Mouse (Mus musculus) hindbrain, postnatal 0 days (tissue): ENCODE measurements at regions not wholly inside any gene's neighbourhood (a gene's known extent, or its start where the extent isn't known, plus 50 kb on each side); places are given as distances from the start of the nearest gene placed in this dataset.

Source experiments
- ATAC-seq: fragments of 200-750 bp; cut with Nextera tagmentation; 2 replicates; pipeline ENCODE4 v1.8.0; 2017; ENCODE audit warnings: mild to moderate bottlenecking, moderate TSS enrichment, moderate library complexity
- DNase-seq: peaks from one replicate; pipeline ENCODE4 v3.0.0-alpha.2; 2015; ENCODE audit warnings: low spot score
- H3K27ac ChIP-seq: fragments of 300-500 bp; sonication (generic); 2 replicates; pipeline ENCODE4 v1.5.1; 2014; ENCODE audit warnings: mild to moderate bottlenecking
- H3K27me3 ChIP-seq: fragments of 300-500 bp; sonication (generic); 2 replicates; pipeline ENCODE4 v1.6.1; 2014; ENCODE audit warnings: low read length, mixed read lengths; ENCODE audit not compliant: insufficient read depth
- H3K36me3 ChIP-seq: fragments of 300-500 bp; sonication (generic); 2 replicates; pipeline ENCODE4 v1.6.1; 2014; ENCODE audit warnings: low read length, mixed read lengths; ENCODE audit not compliant: insufficient read depth
- H3K4me1 ChIP-seq: fragments of 300-500 bp; sonication (generic); 2 replicates; pipeline ENCODE4 v1.6.1; 2014; ENCODE audit warnings: antibody characterized with exemption, low read length, mixed read lengths; ENCODE audit not compliant: insufficient read depth
- H3K4me2 ChIP-seq: fragments of 300-500 bp; sonication (generic); 2 replicates; pipeline ENCODE4 v1.6.1; 2014; ENCODE audit warnings: low read depth, mild to moderate bottlenecking, low read length, moderate library complexity, mixed read lengths
- H3K4me3 ChIP-seq: fragments of 300-500 bp; sonication (generic); 2 replicates; pipeline ENCODE4 v1.5.1; 2014; ENCODE audit warnings: low read length
- H3K9ac ChIP-seq: fragments of 300-500 bp; sonication (generic); replicated peaks from 2 replicates; pipeline ENCODE4 v1.6.1; 2014; ENCODE audit warnings: mild to moderate bottlenecking, low read length, moderate library complexity, mixed read lengths
- H3K9me3 ChIP-seq: fragments of 300-500 bp; sonication (generic); 2 replicates; pipeline ENCODE4 v1.6.1; 2016; ENCODE audit warnings: low read length, mixed read lengths
- CTCF ChIP-seq: IDR thresholded peaks from 2 replicates; pipeline ENCODE4 v1.5.1; 2016; ENCODE audit warnings: antibody characterized with exemption, control low read depth, low read depth
- WGBS: fragments of 180-500 bp; shearing (Covaris S2); extraction: QIAGEN DNeasy Blood & Tissue Kit; methylation state at CpG from one replicate; pipeline ENCODE4 v1.1.7; 2014; 5-methylcytosine and 5-hydroxymethylcytosine counted together

DNA sequence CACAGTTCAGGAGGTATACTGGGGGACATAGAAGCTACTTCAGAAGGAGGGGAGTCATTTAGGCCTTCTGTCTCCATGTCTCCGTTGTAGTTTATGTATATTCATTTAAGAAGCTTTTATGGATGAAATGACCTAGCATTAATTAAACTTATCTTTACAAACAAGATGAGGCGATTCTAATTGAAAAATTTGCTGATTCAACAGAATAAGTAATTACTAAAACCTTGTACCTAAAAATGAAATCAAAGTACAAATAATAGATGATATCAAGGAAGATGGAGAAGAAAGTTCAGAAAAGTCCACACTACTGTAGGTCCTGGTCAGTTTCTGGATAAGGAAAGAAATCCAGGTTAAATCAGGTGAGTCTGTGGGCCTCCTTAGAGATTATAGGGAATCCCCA, 1429.6 kb downstream of the Slc22a22 start:
- no peak for ATAC-seq
- Histone ChIP-seq H3K36me3 (no peaks in the 10 kb centered on the region), H3K4me3 (no peak overlapping the region), H3K4me2 (no peak overlapping the region), H3K9ac (no peak overlapping the region), H3K27me3 (no peaks in the 10 kb centered on the region), H3K9me3 (no peaks in the 10 kb centered on the region), H3K4me1 (no peaks in the 10 kb centered on the region), H3K27ac (no peak overlapping the region)
- TF ChIP-seq CTCF: no peak
- DNase-seq: no peak
- WGBS: 87% methylated on average over 2 of the region's 2 CpGs

- Histone ChIP-seq H3K9ac (no peak overlapping the region), H3K27me3 (no peaks in the 10 kb centered on the region), H3K4me1 (no peaks in the 10 kb centered on the region), H3K4me3 (peak overlapping the region; percentile 30), H3K9me3 (no peaks in the 10 kb centered on the region), H3K27ac (no peak overlapping the region), H3K36me3 (no peaks in the 10 kb centered on the region), H3K4me2 (peak overlapping the region; percentile 64)
- DNase-seq (peak; percentile 88), ATAC-seq (peak; percentile 93)
- whole genome bisulfite sequencing: 29% methylated on average over 16 of the region's 16 CpGs
- peak; percentile 94 for TF ChIP-seq CTCF
Observed at GRCm38 (mm10) chr15:56046679-56047532, 1430.5 kb downstream of the Slc22a22 start.

- Histone ChIP-seq H3K9me3 (no peaks in the 10 kb centered on the region), H3K4me3 (no peak overlapping the region), H3K27ac (no peak overlapping the region), H3K4me2 (no peak overlapping the region), H3K4me1 (no peaks in the 10 kb centered on the region), H3K36me3 (no peaks in the 10 kb centered on the region), H3K9ac (no peak overlapping the region), H3K27me3 (no peaks in the 10 kb centered on the region)
- ATAC-seq (no peak), DNase-seq (no peak)
- no peak for TF ChIP-seq CTCF
- 81% methylated on average over 10 of the region's 10 CpGs for WGBS
Observed at GRCm38 (mm10) chr15:56045510-56046245, 1431.7 kb downstream of the Slc22a22 start.

- no peak overlapping the region for H3K4me3 ChIP-seq
- ATAC-seq (no peak), DNase-seq (no peak)
- no peak overlapping the region for H3K27ac ChIP-seq
- TF ChIP-seq CTCF: no peak
- 79% methylated on average over 4 of the region's 4 CpGs for WGBS
- H3K4me2 ChIP-seq: no peak overlapping the region
- H3K36me3 ChIP-seq: no peaks in the 10 kb centered on the region
- no peak overlapping the region for H3K9ac ChIP-seq
- no peaks in the 10 kb centered on the region for H3K9me3 ChIP-seq
- no peaks in the 10 kb centered on the region for H3K4me1 ChIP-seq
- H3K27me3 ChIP-seq: no peaks in the 10 kb centered on the region
Observed at GRCm38 (mm10) chr15:56043282-56043681, 1434.1 kb downstream of the Slc22a22 start.

DNA sequence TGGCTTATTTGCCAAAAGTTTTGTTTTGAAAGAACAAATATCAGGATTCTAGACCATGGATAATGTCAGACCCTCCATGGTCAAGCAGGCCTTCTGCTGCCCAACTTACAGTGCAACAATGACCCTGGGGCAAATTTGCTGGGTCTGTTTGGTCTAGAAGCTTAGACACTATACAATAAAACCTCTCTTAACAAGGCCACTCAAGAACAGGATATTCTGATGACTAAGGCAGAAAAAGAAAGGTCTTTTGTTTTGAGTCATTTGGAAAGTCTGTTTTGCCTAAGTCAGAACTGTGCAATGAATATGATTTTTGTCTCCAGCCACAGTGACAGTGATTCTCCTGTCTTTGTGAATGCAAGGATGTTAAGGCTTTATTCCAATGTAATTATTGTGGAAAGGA, 1435.0 kb downstream of the Slc22a22 start:
- H3K9ac ChIP-seq: no peak overlapping the region
- DNase-seq: no peak
- H3K4me3 ChIP-seq: no peak overlapping the region
- H3K27me3 ChIP-seq: no peaks in the 10 kb centered on the region
- no peak for ATAC-seq
- no peaks in the 10 kb centered on the region for H3K9me3 ChIP-seq
- no peaks in the 10 kb centered on the region for H3K4me1 ChIP-seq
- TF ChIP-seq CTCF: no peak
- no peaks in the 10 kb centered on the region for H3K36me3 ChIP-seq
- H3K4me2 ChIP-seq: no peak overlapping the region
- no peak overlapping the region for H3K27ac ChIP-seq

GRCm38 (mm10) chr15:56030007-56030406, 1447.4 kb downstream of the Slc22a22 start:
- Histone ChIP-seq H3K27me3 (no peaks in the 10 kb centered on the region), H3K9ac (no peak overlapping the region), H3K36me3 (no peaks in the 10 kb centered on the region), H3K4me3 (no peak overlapping the region), H3K4me1 (no peaks in the 10 kb centered on the region), H3K27ac (no peak overlapping the region), H3K4me2 (no peak overlapping the region), H3K9me3 (no peaks in the 10 kb centered on the region)
- TF ChIP-seq CTCF: no peak
- DNase-seq (no peak), ATAC-seq (no peak)
- WGBS: 86% methylated on average over 2 of the region's 2 CpGs
